Mouse (Mus musculus) heart, embryonic 14.5 days (tissue): ENCODE results near the gene Dffa. TPM values are rescaled to one million over a fixed set of nuclear protein-coding genes. Genes with fewer than 3 reads are reported as not detected.

Source experiments
- ATAC-seq: fragments of 200-750 bp; cut with Nextera tagmentation; 2 replicates; pipeline ENCODE4 v1.8.0; 2017; ENCODE audit warnings: low read depth, moderate TSS enrichment; ENCODE audit not compliant: insufficient number of reproducible peaks, insufficient read depth, low FRiP score
- H3K27ac ChIP-seq, 2 experiments: fragments of 200-500 bp in 1 of 2; fragments of 300-500 bp in 1 of 2; sonication (generic) in 1 of 2; replicated peaks in 1 of 2; 2 replicates each; pipeline ENCODE4 v1.5.1; 2012 to 2014; ENCODE audit warnings: low read depth in 2 of 2, low read length in 2 of 2, control low read depth in 1 of 2, mild to moderate bottlenecking in 1 of 2, mixed read lengths in 1 of 2; ENCODE audit not compliant: control insufficient read depth in 1 of 2, insufficient read depth in 1 of 2
- H3K27me3 ChIP-seq: fragments of 300-500 bp; sonication (generic); 2 replicates; pipeline ENCODE4 v1.6.1; 2014; ENCODE audit warnings: mild to moderate bottlenecking, low read length, control low read depth; ENCODE audit not compliant: control insufficient read depth, insufficient read depth
- H3K36me3 ChIP-seq: fragments of 300-500 bp; sonication (generic); 2 replicates; pipeline ENCODE4 v1.6.1; 2014; ENCODE audit warnings: mild to moderate bottlenecking, control low read depth, low read length, mixed read lengths; ENCODE audit not compliant: control insufficient read depth, insufficient read depth
- H3K4me1 ChIP-seq, 2 experiments: fragments of 200-500 bp in 1 of 2; fragments of 300-500 bp in 1 of 2; sonication (generic) in 1 of 2; 2 replicates each; pipeline ENCODE4 v1.6.1; 2012 to 2014; ENCODE audit warnings: low read length in 2 of 2, control low read depth in 1 of 2, mixed read lengths in 1 of 2; ENCODE audit not compliant: control insufficient read depth in 2 of 2, insufficient read depth in 2 of 2
- H3K4me2 ChIP-seq: fragments of 300-500 bp; sonication (generic); 2 replicates; pipeline ENCODE4 v1.6.1; 2014; ENCODE audit warnings: mild to moderate bottlenecking, low read length
- H3K4me3 ChIP-seq, 2 experiments: fragments of 200-500 bp in 1 of 2; fragments of 300-500 bp in 1 of 2; sonication (generic) in 1 of 2; 2 replicates each; pipeline ENCODE4 v1.5.1; 2012 to 2014; ENCODE audit warnings: low read length in 2 of 2, mild to moderate bottlenecking in 2 of 2, control low read depth in 1 of 2, low read depth in 1 of 2, moderate library complexity in 1 of 2; ENCODE audit not compliant: control insufficient read depth in 1 of 2, insufficient read depth in 1 of 2
- H3K9ac ChIP-seq: fragments of 300-500 bp; sonication (generic); 2 replicates; pipeline ENCODE4 v1.6.1; 2014; ENCODE audit warnings: mild to moderate bottlenecking, low read length
- H3K9me3 ChIP-seq: fragments of 300-500 bp; sonication (generic); 2 replicates; pipeline ENCODE4 v1.6.1; 2016; ENCODE audit warnings: low read length, control low read depth; ENCODE audit not compliant: control insufficient read depth
- WGBS: fragments of 180-500 bp; shearing (Covaris S2); extraction: QIAGEN DNeasy Blood & Tissue Kit; methylation state at CpG from one replicate; pipeline ENCODE4 v1.1.7; 2014; 5-methylcytosine and 5-hydroxymethylcytosine counted together
- polyA plus RNA-seq: library from polyadenylated mRNA; unstranded; fragments of >200 nt; fragmentation: Nextera tagmentation; extraction: Ambion mirVana; gene quantifications from 2 replicates; pipeline ENCODE4 v1.2.1, GENCODE M21; 2014

The Dffa gene
- polyA plus RNA-seq, 1 experiment from 2014 or later, result 26.7 TPM

GRCm38 (mm10) chr4:149136982-149137770, 33.2 kb downstream of the Dffa start, which contains the start of gene Cenps:
TSS of gene Cenps (minus strand) at chr4:149137629.
- ATAC-seq, result peak; percentile 89
- 1% methylated on average over 68 of the region's 68 CpGs for WGBS
- Histone ChIP-seq H3K9ac (peak within 1 kb of the TSS; percentile 78), H3K36me3 (0 out of 2 replicates have a peak, but pooled peaks cover 4% of the 10 kb centered on the region), H3K4me1 (peaks cover 2 to 5% of the 10 kb centered on the region in 2 experiments; a peak in 2 of 4 replicates), H3K4me2 (peak within 1 kb of the TSS; percentile 85), H3K27ac (peak within 1 kb of the TSS; percentile 85 to 87), H3K9me3 (no peaks in the 10 kb centered on the region), H3K27me3 (no peaks in the 10 kb centered on the region), H3K4me3 (peak within 1 kb of the TSS; percentile 65 to 72)

DNA sequence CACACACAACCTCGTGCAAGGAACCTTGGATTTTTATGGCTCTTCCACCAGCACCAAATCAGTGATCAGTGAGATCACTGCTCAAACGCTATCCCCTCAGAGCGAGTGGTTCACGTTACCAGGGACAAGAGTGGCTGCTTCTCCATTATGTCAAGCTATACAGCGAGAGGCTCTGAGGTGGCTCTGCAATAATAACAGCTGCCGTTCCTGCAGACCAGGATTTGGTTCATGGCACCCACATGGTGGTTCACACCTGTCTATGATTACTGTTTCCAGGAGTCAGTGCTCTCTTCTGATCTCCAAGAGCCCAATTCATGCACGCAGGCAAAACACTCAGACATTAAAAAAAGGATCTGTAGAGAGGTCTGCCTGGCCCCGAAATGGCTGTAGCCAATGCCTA, 34.6 kb downstream of the Dffa start:
- ATAC-seq, result no peak
- no peak overlapping the region for H3K27ac ChIP-seq

GRCm38 (mm10) chr4:149143594-149143993, 39.6 kb downstream of the Dffa start:
- Histone ChIP-seq H3K9me3 (no peaks in the 10 kb centered on the region), H3K4me1 (peaks cover 0 to 3% of the 10 kb centered on the region in 2 experiments; a peak in 1 of 4 replicates), H3K4me3 (no peak overlapping the region), H3K27ac (no peak overlapping the region), H3K4me2 (no peak overlapping the region), H3K36me3 (no peaks in the 10 kb centered on the region), H3K9ac (no peak overlapping the region), H3K27me3 (no peaks in the 10 kb centered on the region)
- WGBS, result 29% methylated on average over 4 of the region's 4 CpGs
- no peak for ATAC-seq

More for the DNA sequence above, 34.6 kb downstream of the Dffa start:
- no peak overlapping the region for H3K4me2 ChIP-seq
- H3K27me3 ChIP-seq, result no peaks in the 10 kb centered on the region
- no peak overlapping the region for H3K9ac ChIP-seq
- H3K4me3 ChIP-seq, result no peak overlapping the region
- H3K4me1 ChIP-seq, result peaks cover 2 to 5% of the 10 kb centered on the region in 2 experiments; a peak in 2 of 4 replicates
- 79% methylated on average over 8 of the region's 8 CpGs for WGBS
- H3K36me3 ChIP-seq, result no peaks in the 10 kb centered on the region
- no peaks in the 10 kb centered on the region for H3K9me3 ChIP-seq

DNA sequence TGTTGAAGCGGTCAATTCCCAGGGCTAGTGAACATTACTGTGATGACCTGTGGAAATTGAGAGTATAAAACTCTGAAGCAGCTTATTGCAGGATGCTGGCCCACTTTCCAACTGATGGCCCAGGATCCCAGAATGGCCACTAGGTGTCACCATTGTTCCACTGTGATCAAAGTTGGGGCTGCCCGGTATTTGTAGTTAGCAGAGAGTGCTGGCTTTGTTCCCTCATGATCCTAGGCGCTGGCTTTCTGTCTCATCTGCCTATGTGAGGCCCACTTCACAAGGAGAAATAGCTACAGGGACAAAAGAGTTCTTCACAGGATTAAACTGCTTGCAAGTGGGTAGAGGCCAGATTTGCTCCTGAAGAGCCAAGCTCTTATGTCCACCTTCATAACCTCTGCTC, 40.5 kb downstream of the Dffa start:
- Histone ChIP-seq H3K36me3 (peaks cover 5% of the 10 kb centered on the region), H3K4me3 (no peak overlapping the region), H3K27me3 (no peaks in the 10 kb centered on the region), H3K4me1 (peaks cover 0 to 3% of the 10 kb centered on the region in 2 experiments; a peak in 1 of 4 replicates), H3K9ac (no peak overlapping the region), H3K9me3 (no peaks in the 10 kb centered on the region), H3K4me2 (no peak overlapping the region), H3K27ac (no peak overlapping the region)
- WGBS, result 4% methylated on average over 3 of the region's 3 CpGs
- no peak for ATAC-seq

DNA sequence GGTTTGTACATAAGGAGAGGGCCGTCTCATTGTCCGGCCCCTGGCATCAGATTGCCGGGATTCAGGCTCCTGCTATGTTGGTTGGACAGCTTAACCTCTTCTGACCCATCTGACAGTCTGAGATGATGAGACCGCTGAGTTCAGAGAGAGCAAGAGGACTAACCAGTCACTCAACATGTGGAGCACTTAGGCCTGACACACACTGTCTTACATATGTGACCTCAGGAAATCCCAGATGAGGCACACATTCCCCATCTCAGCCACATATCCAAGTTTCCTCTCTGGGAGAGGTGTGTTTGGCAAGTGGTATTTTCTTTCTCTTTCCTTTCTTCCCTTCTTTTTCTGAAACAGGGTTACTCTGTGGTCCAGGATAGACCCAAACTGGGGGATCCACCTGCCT, 41.2 kb downstream of the Dffa start:
- Histone ChIP-seq H3K36me3 (peaks cover 12% of the 10 kb centered on the region), H3K9me3 (no peaks in the 10 kb centered on the region), H3K27ac (no peak overlapping the region), H3K4me1 (peaks cover 0 to 3% of the 10 kb centered on the region in 2 experiments; a peak in 1 of 4 replicates), H3K4me2 (no peak overlapping the region), H3K9ac (no peak overlapping the region), H3K4me3 (no peak overlapping the region), H3K27me3 (no peaks in the 10 kb centered on the region)
- no peak for ATAC-seq
- 84% methylated on average over 4 of the region's 4 CpGs for WGBS

GRCm38 (mm10) chr4:149147528-149147927, 43.6 kb downstream of the Dffa start:
- H3K27ac ChIP-seq, result no peak overlapping the region
- H3K9me3 ChIP-seq, result no peaks in the 10 kb centered on the region
- no peak overlapping the region for H3K9ac ChIP-seq
- no peak overlapping the region for H3K4me2 ChIP-seq
- H3K4me1 ChIP-seq, result peaks cover 0 to 3% of the 10 kb centered on the region in 2 experiments; a peak in 1 of 4 replicates
- no peak for ATAC-seq
- 84% methylated on average over 7 of the region's 7 CpGs for WGBS
- peaks cover 36% of the 10 kb centered on the region for H3K36me3 ChIP-seq
- H3K27me3 ChIP-seq, result no peaks in the 10 kb centered on the region
- H3K4me3 ChIP-seq, result no peak overlapping the region

DNA sequence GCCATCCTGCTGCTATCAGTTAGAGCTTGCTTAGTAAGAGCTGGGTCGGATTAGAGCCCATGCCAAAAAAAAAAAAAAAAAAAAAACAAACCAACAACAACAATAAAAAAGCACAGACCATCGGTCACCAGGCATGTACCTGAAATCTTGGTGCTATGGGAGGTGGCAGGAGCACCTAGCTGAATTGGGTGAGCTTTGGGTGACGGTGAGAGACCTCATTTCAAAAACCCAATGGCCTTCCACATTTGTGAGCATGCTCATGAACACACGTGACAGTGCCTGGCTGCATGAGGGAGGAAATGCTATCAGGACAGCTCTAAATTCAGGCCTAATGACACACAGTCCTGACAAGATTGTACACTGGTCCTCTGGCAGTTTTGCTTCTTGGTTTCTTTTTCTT, 44.1 kb downstream of the Dffa start:
- 65% methylated on average over 4 of the region's 4 CpGs for WGBS
- no peak overlapping the region for H3K9ac ChIP-seq
- H3K27me3 ChIP-seq, result no peaks in the 10 kb centered on the region
- peaks cover 42% of the 10 kb centered on the region for H3K36me3 ChIP-seq
- no peaks in the 10 kb centered on the region for H3K9me3 ChIP-seq
- H3K27ac ChIP-seq, result no peak overlapping the region
- H3K4me2 ChIP-seq, result no peak overlapping the region
- no peak for ATAC-seq
- peaks cover 0 to 3% of the 10 kb centered on the region in 2 experiments; a peak in 1 of 4 replicates for H3K4me1 ChIP-seq
- no peak overlapping the region for H3K4me3 ChIP-seq
